Mouse (Mus musculus) CH12.LX (cell line): Measurements from ENCODE around the gene Uxs1.

Source experiments
- CTCF ChIP-seq, 2 experiments: IDR thresholded peaks in 1 of 2; conservative IDR thresholded peaks in 1 of 2; 2 replicates each; pipeline ENCODE4 v1.5.1; 2011 to 2012; ENCODE audit warnings: low read depth in 2 of 2, low read length in 2 of 2, improper control_type of control experiment in 1 of 2, inconsistent platforms in 1 of 2, mild to moderate bottlenecking in 1 of 2, moderate library complexity in 1 of 2
- EP300 ChIP-seq: IDR thresholded peaks from 2 replicates; pipeline ENCODE4 v1.6.1; 2011; ENCODE audit warnings: low read length, improper control_type of control experiment
- HCFC1 ChIP-seq: IDR thresholded peaks from 2 replicates; pipeline ENCODE4 v1.6.1; 2012; ENCODE audit warnings: low read depth, mild to moderate bottlenecking, inconsistent platforms, low read length, improper control_type of control experiment
- KAT2A ChIP-seq: IDR thresholded peaks from 2 replicates; pipeline ENCODE4 v1.6.1; 2012; ENCODE audit warnings: low read length, improper control_type of control experiment, inconsistent platforms; ENCODE audit not compliant: insufficient replicate concordance
- MAFK ChIP-seq: IDR thresholded peaks from 2 replicates; pipeline ENCODE4 v1.6.1; 2011; ENCODE audit warnings: low read length, improper control_type of control experiment; ENCODE audit not compliant: insufficient replicate concordance
- MAX ChIP-seq: IDR thresholded peaks from 2 replicates; pipeline ENCODE4 v1.6.1; 2011; ENCODE audit warnings: low read length, improper control_type of control experiment
- NRF1 ChIP-seq: IDR thresholded peaks from 2 replicates; pipeline ENCODE4 v1.6.1; 2014; ENCODE audit warnings: low read depth, mild to moderate bottlenecking, inconsistent platforms, low read length, improper control_type of control experiment, moderate library complexity
- POLR2A ChIP-seq: IDR thresholded peaks from 2 replicates; pipeline ENCODE4 v1.6.1; 2011; ENCODE audit warnings: low read depth, mild to moderate bottlenecking, improper control_type of control experiment, low read length
- POLR2AphosphoS2 ChIP-seq: IDR thresholded peaks from 2 replicates; pipeline ENCODE4 v1.6.1; 2011; ENCODE audit warnings: low read depth, low read length, improper control_type of control experiment
- TBP ChIP-seq: conservative IDR thresholded peaks from 2 replicates; pipeline ENCODE4 v1.6.1; 2011; ENCODE audit warnings: low read depth, low read length, improper control_type of control experiment
- ZKSCAN1 ChIP-seq: IDR thresholded peaks from 2 replicates; pipeline ENCODE4 v1.6.1; 2012; ENCODE audit warnings: low read depth, inconsistent platforms, low read length, improper control_type of control experiment, borderline replicate concordance
- ZNF384 ChIP-seq: IDR thresholded peaks from 2 replicates; pipeline ENCODE4 v1.6.1; 2012; ENCODE audit warnings: low read depth, low read length, improper control_type of control experiment, inconsistent platforms

DNA sequence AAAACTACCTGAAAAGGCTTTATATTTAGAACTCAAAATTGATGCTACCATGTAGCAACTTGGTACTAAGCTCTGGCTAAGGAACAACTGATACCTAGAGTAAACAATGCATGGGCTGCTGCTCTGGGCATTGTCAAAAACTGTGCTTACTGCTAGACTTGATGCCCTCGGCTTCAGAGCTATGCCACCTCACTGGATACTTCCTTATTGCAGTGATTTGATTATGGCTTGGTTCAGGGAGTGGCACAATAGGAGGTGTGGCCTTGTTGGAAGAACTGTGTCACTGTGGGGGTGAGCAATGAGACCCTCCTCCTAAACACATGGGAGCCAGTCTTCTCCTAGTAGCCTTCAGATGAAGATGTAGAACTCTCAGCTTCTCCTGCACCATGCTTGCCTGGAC is 58.3 kb downstream of the Uxs1 start:
- no peak for TF ChIP-seq TBP
- TF ChIP-seq ZNF384 = no peak
- no peak for TF ChIP-seq CTCF (conservative IDR thresholded peaks at IDR 0.05 in 1 of 2, IDR thresholded peaks at IDR 0.05 in 1 of 2; ENCODE audit: low read depth in 2 of 2, low read length in 2 of 2)
- no peak for TF ChIP-seq EP300
- no peak for TF ChIP-seq ZKSCAN1
- no peak for TF ChIP-seq NRF1
- TF ChIP-seq HCFC1 = no peak
- no peak for TF ChIP-seq POLR2A
- TF ChIP-seq MAFK = no peak
- TF ChIP-seq MAX = no peak
- no peak for TF ChIP-seq POLR2AphosphoS2
- TF ChIP-seq KAT2A = no peak
